Mouse (Mus musculus): ENCODE measurements at regions not wholly inside any gene's neighbourhood (a gene's known extent, or its start where the extent isn't known, plus 50 kb on each side); places are given as distances from the start of the nearest gene placed in this dataset.

GRCm38 (mm10) chr2:40258207-40258606 is 1032.0 kb upstream of the Ppp6c start:
- no peak overlapping the region for H3K4me3 ChIP-seq
- H3K4me1 ChIP-seq: no peaks in the 10 kb centered on the region
- no peak overlapping the region for H3K9ac ChIP-seq
- no peak for ATAC-seq (replicated peaks)
- H3K4me2 ChIP-seq: no peak overlapping the region
- H3K9me3 ChIP-seq: no peaks in the 10 kb centered on the region
- H3K27ac ChIP-seq: no peak overlapping the region
- no peaks in the 10 kb centered on the region for H3K36me3 ChIP-seq (replicated peaks)
- H3K27me3 ChIP-seq (replicated peaks): no peaks in the 10 kb centered on the region

- WGBS: 81% methylated on average over 1 of the region's 1 CpGs
- Histone ChIP-seq H3K27ac (no peak overlapping the region), H3K27me3 (replicated peaks) (no peaks in the 10 kb centered on the region), H3K4me1 (no peaks in the 10 kb centered on the region), H3K9me3 (no peaks in the 10 kb centered on the region), H3K36me3 (replicated peaks) (no peaks in the 10 kb centered on the region), H3K9ac (no peak overlapping the region), H3K4me3 (no peak overlapping the region), H3K4me2 (no peak overlapping the region)
- ATAC-seq (replicated peaks): no peak
These were observed 1023.5 kb upstream of the Ppp6c start for GRCm38 (mm10) chr2:40249639-40250332.

GRCm38 (mm10) chr2:40223708-40224107 is 997.5 kb upstream of the Ppp6c start:
- Histone ChIP-seq H3K4me3 (no peak overlapping the region), H3K9me3 (no peaks in the 10 kb centered on the region), H3K27me3 (replicated peaks) (no peaks in the 10 kb centered on the region), H3K4me1 (no peaks in the 10 kb centered on the region), H3K27ac (no peak overlapping the region), H3K9ac (no peak overlapping the region), H3K4me2 (no peak overlapping the region), H3K36me3 (replicated peaks) (no peaks in the 10 kb centered on the region)
- WGBS: 59% methylated on average over 1 of the region's 1 CpGs
- no peak for ATAC-seq (replicated peaks)

GRCm38 (mm10) chr2:40223259-40223658 is 997.0 kb upstream of the Ppp6c start:
- Histone ChIP-seq H3K9me3 (no peaks in the 10 kb centered on the region), H3K27me3 (replicated peaks) (no peaks in the 10 kb centered on the region), H3K9ac (no peak overlapping the region), H3K4me2 (no peak overlapping the region), H3K36me3 (replicated peaks) (no peaks in the 10 kb centered on the region), H3K4me1 (no peaks in the 10 kb centered on the region), H3K4me3 (no peak overlapping the region), H3K27ac (no peak overlapping the region)
- ATAC-seq (replicated peaks): peak; percentile 69

Data from midbrain, embryonic 15.5 days (tissue).